Comparison of ENCODE assay signal across 23 mouse cellular contexts in genomic region chr9:107966676-107967075, GRCm38 (mm10). TPM values are rescaled to one million over a fixed set of nuclear protein-coding genes. Genes with fewer than 3 reads are reported as not detected.
DNase-seq lines count a peak whose midpoint lies in the region; ATAC-seq and TF ChIP-seq lines count a peak whose summit lies in the region.
"Had no signal": no experiment of that assay in that cellular context is flagged by ENCODE, and none has a peak within 500 bp of the region (broad histone marks: within the 10 kb centered on the region; RNA-seq: fewer than 3 reads in every experiment).

No protein-coding gene starts in this region.

- H3K4me3 ChIP-seq in gastrocnemius, adult 2 months = no peak overlapping the region
- no peak overlapping the region for H3K4me3 ChIP-seq in heart, postnatal 0 days (ENCODE audit: low read depth, low read length)
- H3K4me3 ChIP-seq in brown adipose tissue, adult 24 weeks (ENCODE audit: insufficient read depth, low read depth, low read length) = 0 out of 2 replicates have a peak overlapping the region, but pooled peaks have one; percentile 2
- H3K4me3 ChIP-seq in liver, embryonic 15.5 days (replicated peaks) = no peak overlapping the region
- H3K4me3 ChIP-seq: left cerebral cortex, adult 2 months; limb, embryonic 15.5 days; lung, embryonic 15.5 days had no signal

- no peaks in the 10 kb centered on the region for H3K9me3 ChIP-seq in heart, postnatal 0 days (replicated peaks; ENCODE audit: control insufficient read depth, low read length)
- H3K9me3 ChIP-seq in liver, embryonic 15.5 days (replicated peaks) = no peaks in the 10 kb centered on the region
- H3K9me3 ChIP-seq: limb, embryonic 15.5 days; lung, embryonic 15.5 days had no signal

- no peak for TF ChIP-seq CTCF in gastrocnemius, adult 2 months (IDR thresholded peaks at IDR 0.05)
- TF ChIP-seq CTCF in heart, postnatal 0 days (IDR thresholded peaks at IDR 0.05; ENCODE audit: low read depth) = no peak

- peak; percentile 80 for TF ChIP-seq EP300 in heart, postnatal 0 days (IDR thresholded peaks at IDR 0.05; ENCODE audit: low read depth)

- no peaks in the 10 kb centered on the region for H3K27me3 ChIP-seq in heart, postnatal 0 days (ENCODE audit: control insufficient read depth, insufficient read depth, low read length)
- no peaks in the 10 kb centered on the region for H3K27me3 ChIP-seq in liver, embryonic 15.5 days
- H3K27me3 ChIP-seq: limb, embryonic 15.5 days; lung, embryonic 15.5 days had no signal

- WGBS in heart, postnatal 0 days = 76% methylated on average over 10 of the region's 10 CpGs
- 55% methylated on average over 10 of the region's 10 CpGs for WGBS in liver, embryonic 15.5 days (ENCODE audit: insufficient replicate concordance)

- no peak for ATAC-seq in heart, postnatal 0 days (ENCODE audit: insufficient read depth, low read depth)
- no peak for ATAC-seq in liver, embryonic 15.5 days (ENCODE audit: insufficient read depth)
- ATAC-seq: inflammation-experienced regulatory T-cells, adult 6 months had no signal

- no peak for DNase-seq in gastrocnemius, adult 2 months
- no peak for DNase-seq in gastrocnemius, adult 8-10 months (ENCODE audit: low spot score in 2 of 2)
- no peak for DNase-seq in heart, postnatal 0 days (ENCODE audit: low spot score)
- no peak for DNase-seq in heart, postnatal 4 days
- no peak for DNase-seq in urinary bladder, postnatal 25 days (ENCODE audit: low spot score)
- DNase-seq: adrenal gland, postnatal 14 days; cerebellum, adult 9-11 months; kidney, adult 18-20 months; kidney, postnatal 4 days; right cerebral cortex, adult 18-20 months; thymus, adult 18-20 months; thymus, postnatal 36 days had no signal

- intact Hi-C loops in gastrocnemius, adult 2 months (cut with DNase I) = no loop called here

- no peaks in the 10 kb centered on the region; the same call in 1 of the 2 replicates for H3K4me1 ChIP-seq in heart, postnatal 0 days (ENCODE audit: control insufficient read depth, insufficient read depth)
- H3K4me1 ChIP-seq in brown adipose tissue, adult 24 weeks (ENCODE audit: control insufficient read depth, insufficient read depth, insufficient read length, low read length) = peaks cover 37% of the 10 kb centered on the region
- peaks cover 49% of the 10 kb centered on the region for H3K4me1 ChIP-seq in liver, embryonic 15.5 days (replicated peaks)

- H3K27ac ChIP-seq in gastrocnemius, adult 2 months = peak overlapping the region; percentile 43
- H3K27ac ChIP-seq in heart, postnatal 0 days (ENCODE audit: low read depth) = peak overlapping the region; percentile 55
- H3K27ac ChIP-seq in brown adipose tissue, adult 24 weeks (replicated peaks; ENCODE audit: low read depth, low read length) = peak overlapping the region; percentile 98
- H3K27ac ChIP-seq in liver, embryonic 15.5 days (replicated peaks) = peak overlapping the region; percentile 42; the same call in 1 of the 2 replicates
- H3K27ac ChIP-seq: hindbrain, embryonic 14.5 days; left cerebral cortex, adult 2 months; limb, embryonic 15.5 days; lung, embryonic 15.5 days; macrophage had no signal

- peak overlapping the region; percentile 26; the same call in 1 of the 2 replicates for H3K9ac ChIP-seq in heart, postnatal 0 days (replicated peaks; ENCODE audit: low read depth, low read length)
- no peak overlapping the region for H3K9ac ChIP-seq in liver, embryonic 15.5 days
- H3K9ac ChIP-seq: hindbrain, embryonic 14.5 days; limb, embryonic 15.5 days; lung, embryonic 15.5 days had no signal

- H3K4me2 ChIP-seq in heart, postnatal 0 days (ENCODE audit: low read depth, low read length) = no peak overlapping the region
- H3K4me2 ChIP-seq in liver, embryonic 15.5 days = no peak overlapping the region
- H3K4me2 ChIP-seq: hindbrain, embryonic 14.5 days; limb, embryonic 15.5 days; lung, embryonic 15.5 days; midbrain, embryonic 11.5 days had no signal

- H3K36me3 ChIP-seq in heart, postnatal 0 days (replicated peaks; ENCODE audit: control insufficient read depth, insufficient read depth, low read length) = no peaks in the 10 kb centered on the region
- peaks cover 88% of the 10 kb centered on the region for H3K36me3 ChIP-seq in liver, embryonic 15.5 days (replicated peaks)

RNA-seq across cellular contexts. Expression of gene Uba7, which starts 8.6 kb away (rescaled TPM):
- 1 to 10 TPM; 2.3 to 3.1 TPM for total RNA-seq in gastrocnemius, adult 2 months (2021)
- 1 to 10 TPM; 2.2 to 2.7 (median 2.5) TPM for total RNA-seq in gastrocnemius, adult 8-10 months (2022)
- 52.0 and 55.6 TPM in 2 replicates for total RNA-seq in heart, postnatal 0 days (2014; rRNA removed; ENCODE audit: low replicate concordance)
- 16.4 and 18.0 TPM in 2 replicates for polyA plus RNA-seq in heart, postnatal 0 days (2015; fragmentation: Nextera tagmentation; extraction: Ambion mirVana)
- total RNA-seq in heart, postnatal 4 days (2021) = 10 to 100 TPM; 13.6 to 13.9 TPM
- polyA plus RNA-seq in brown adipose tissue, adult 24 weeks (2012; ENCODE audit: insufficient read depth, insufficient read length, missing spikeins) = 7.0 and 13.8 TPM in 2 replicates
- 55.7 and 60.1 TPM in 2 replicates for polyA plus RNA-seq in liver, embryonic 15.5 days (2015; fragmentation: Nextera tagmentation; extraction: Ambion mirVana)

RNA-seq across cellular contexts. Expression of gene Gm20661, which starts 16.2 kb away (rescaled TPM):
- total RNA-seq in gastrocnemius, adult 2 months (2021) = not detected
- total RNA-seq in gastrocnemius, adult 8-10 months (2022) = not detected
- 0.19 and 4.6 TPM in 2 replicates for total RNA-seq in heart, postnatal 0 days (2014; rRNA removed; ENCODE audit: low replicate concordance)
- polyA plus RNA-seq in heart, postnatal 0 days (2015; fragmentation: Nextera tagmentation; extraction: Ambion mirVana) = 0.52 and 0.57 TPM in 2 replicates
- 1 to 10 TPM in 1 of 2 experiments, under 1 TPM in 1; 0.72 to 1.2 TPM for total RNA-seq in heart, postnatal 4 days (2021)
- not detected in 2 replicates for polyA plus RNA-seq in brown adipose tissue, adult 24 weeks (2012; ENCODE audit: insufficient read depth, insufficient read length, missing spikeins)
- 0.54 and 0.66 TPM in 2 replicates for polyA plus RNA-seq in liver, embryonic 15.5 days (2015; fragmentation: Nextera tagmentation; extraction: Ambion mirVana)
- total RNA-seq: common myeloid progenitor, adult 5-6 weeks; left cerebral cortex, postnatal 36 days had no signal
- polyA plus RNA-seq: inflammation-experienced regulatory T-cells, adult 6 months had no signal

RNA-seq across cellular contexts. Expression of gene Traip, which starts 16.7 kb away (rescaled TPM):
- total RNA-seq in gastrocnemius, adult 2 months (2021) = under 1 TPM; 0.25 to 0.43 TPM
- total RNA-seq in gastrocnemius, adult 8-10 months (2022) = 1 to 10 TPM in 1 of 4 experiments, under 1 TPM in 3; 0.47 to 1.6 (median 0.57) TPM
- total RNA-seq in heart, postnatal 0 days (2014; rRNA removed; ENCODE audit: low replicate concordance) = 4.8 and 10.0 TPM in 2 replicates
- 2.3 and 3.3 TPM in 2 replicates for polyA plus RNA-seq in heart, postnatal 0 days (2015; fragmentation: Nextera tagmentation; extraction: Ambion mirVana)
- 10 to 100 TPM in 1 of 2 experiments, 1 to 10 TPM in 1; 7.4 to 10.5 TPM for total RNA-seq in heart, postnatal 4 days (2021)
- polyA plus RNA-seq in brown adipose tissue, adult 24 weeks (2012; ENCODE audit: insufficient read depth, insufficient read length, missing spikeins) = not detected in 2 replicates
- 12.6 and 14.6 TPM in 2 replicates for polyA plus RNA-seq in liver, embryonic 15.5 days (2015; fragmentation: Nextera tagmentation; extraction: Ambion mirVana)

RNA-seq across cellular contexts. Expression of gene Inka1, which starts 19.0 kb away (rescaled TPM):
- total RNA-seq in gastrocnemius, adult 2 months (2021) = 1 to 10 TPM; 1.1 to 3.2 TPM
- 1 to 10 TPM; 1.3 to 2.5 (median 2.0) TPM for total RNA-seq in gastrocnemius, adult 8-10 months (2022)
- total RNA-seq in heart, postnatal 0 days (2014; rRNA removed; ENCODE audit: low replicate concordance) = 34.0 and 34.3 TPM in 2 replicates
- 37.0 and 38.4 TPM in 2 replicates for polyA plus RNA-seq in heart, postnatal 0 days (2015; fragmentation: Nextera tagmentation; extraction: Ambion mirVana)
- 10 to 100 TPM; 24.8 to 27.7 TPM for total RNA-seq in heart, postnatal 4 days (2021)
- polyA plus RNA-seq in brown adipose tissue, adult 24 weeks (2012; ENCODE audit: insufficient read depth, insufficient read length, missing spikeins) = 5.1 and 5.5 TPM in 2 replicates
- 50.5 and 50.8 TPM in 2 replicates for polyA plus RNA-seq in liver, embryonic 15.5 days (2015; fragmentation: Nextera tagmentation; extraction: Ambion mirVana)

RNA-seq across cellular contexts. Expression of gene Cdhr4, which starts 25.6 kb away (rescaled TPM):
- total RNA-seq in gastrocnemius, adult 2 months (2021) = under 1 TPM in 1 of 2 experiments, not detected in 1; 0.42 TPM
- total RNA-seq in gastrocnemius, adult 8-10 months (2022) = not detected
- 1.5 and 10.0 TPM in 2 replicates for total RNA-seq in heart, postnatal 0 days (2014; rRNA removed; ENCODE audit: low replicate concordance)
- 1.3 and 1.7 TPM in 2 replicates for polyA plus RNA-seq in heart, postnatal 0 days (2015; fragmentation: Nextera tagmentation; extraction: Ambion mirVana)
- total RNA-seq in heart, postnatal 4 days (2021) = 1 to 10 TPM; 1.4 to 2.1 TPM
- not detected in 2 replicates for polyA plus RNA-seq in brown adipose tissue, adult 24 weeks (2012; ENCODE audit: insufficient read depth, insufficient read length, missing spikeins)
- polyA plus RNA-seq in liver, embryonic 15.5 days (2015; fragmentation: Nextera tagmentation; extraction: Ambion mirVana) = 1.1 and 1.5 TPM in 2 replicates

Comparison
In these comparisons a context has a peak if more than half of its experiments do, and no peak if none do; other contexts are left out.
1. H3K27ac ChIP-seq: peak in every context shown above with its lines; median percentile 98 in brown adipose tissue, adult 24 weeks; 55 in heart, postnatal 0 days; 43 in gastrocnemius, adult 2 months; 42 in liver, embryonic 15.5 days.